Mouse (Mus musculus): ENCODE data around the gene Gm5105.

Gene Gm5105

DNA sequence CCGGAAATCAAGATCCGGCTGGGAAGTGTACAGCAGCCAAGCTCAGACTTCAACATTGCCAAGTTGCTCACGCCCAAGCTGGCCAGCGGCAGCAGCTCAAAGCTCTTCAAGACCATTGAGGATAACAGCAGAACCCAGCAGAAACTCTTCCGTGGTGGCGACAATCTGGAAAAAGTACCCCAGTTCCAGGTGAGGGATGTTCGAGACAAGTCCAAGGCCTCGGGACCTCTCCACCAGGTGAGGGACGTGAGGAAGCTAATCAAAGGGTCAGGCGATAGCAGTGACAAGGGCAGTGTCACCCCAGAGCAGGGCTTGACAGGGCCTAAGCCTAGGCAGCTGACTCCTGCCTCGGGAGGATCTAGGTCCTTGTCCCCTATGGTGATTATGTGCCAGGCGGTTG lies 915 bp upstream of the Gm5105 start:
- no peak for DNase-seq

DNA sequence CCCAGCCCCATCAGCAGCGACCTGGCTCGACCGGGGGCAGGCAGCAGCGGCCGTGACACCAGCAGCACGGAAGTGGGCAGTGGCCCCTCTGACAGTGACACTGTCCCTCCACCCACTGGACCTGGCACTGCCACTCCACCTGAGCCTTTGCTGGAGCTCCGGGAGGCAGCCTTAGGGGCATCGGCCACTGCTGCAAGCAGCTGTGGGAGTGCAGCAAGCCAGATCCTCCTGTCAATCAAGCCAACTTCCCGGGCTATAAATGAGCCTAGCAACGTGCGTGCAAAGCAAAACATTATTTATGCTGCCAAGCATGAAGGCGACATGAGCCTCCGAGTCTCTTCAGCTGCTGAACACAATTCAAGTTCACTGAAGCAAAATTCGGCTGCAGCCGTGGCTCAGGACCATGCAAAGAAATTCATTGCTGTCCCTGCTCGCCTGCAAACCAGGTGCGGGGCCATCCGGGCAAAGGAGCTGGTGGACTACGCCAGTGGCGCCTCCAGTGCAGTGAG lies 786 bp downstream of the Gm5105 start:
- no peak for DNase-seq

DNA sequence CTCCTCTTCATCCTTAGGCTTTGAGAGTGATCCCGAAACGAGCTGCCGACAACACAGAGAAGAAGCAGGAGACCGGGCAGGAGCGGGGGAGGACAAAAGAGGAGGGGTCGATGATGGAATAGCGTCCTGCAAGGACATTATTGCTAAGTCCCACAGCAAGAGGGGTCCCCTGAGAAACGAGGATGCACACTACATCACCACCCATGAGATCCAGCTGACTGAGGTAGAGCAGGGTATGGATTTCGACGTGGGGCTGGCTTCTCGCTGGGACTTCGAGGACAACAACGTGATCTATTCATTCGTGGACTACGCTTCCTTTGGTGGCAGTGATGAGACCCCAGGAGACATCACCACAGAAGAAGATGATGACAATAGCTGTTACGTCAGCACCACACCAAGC lies 1.3 kb downstream of the Gm5105 start:
- no peak for DNase-seq

DNA sequence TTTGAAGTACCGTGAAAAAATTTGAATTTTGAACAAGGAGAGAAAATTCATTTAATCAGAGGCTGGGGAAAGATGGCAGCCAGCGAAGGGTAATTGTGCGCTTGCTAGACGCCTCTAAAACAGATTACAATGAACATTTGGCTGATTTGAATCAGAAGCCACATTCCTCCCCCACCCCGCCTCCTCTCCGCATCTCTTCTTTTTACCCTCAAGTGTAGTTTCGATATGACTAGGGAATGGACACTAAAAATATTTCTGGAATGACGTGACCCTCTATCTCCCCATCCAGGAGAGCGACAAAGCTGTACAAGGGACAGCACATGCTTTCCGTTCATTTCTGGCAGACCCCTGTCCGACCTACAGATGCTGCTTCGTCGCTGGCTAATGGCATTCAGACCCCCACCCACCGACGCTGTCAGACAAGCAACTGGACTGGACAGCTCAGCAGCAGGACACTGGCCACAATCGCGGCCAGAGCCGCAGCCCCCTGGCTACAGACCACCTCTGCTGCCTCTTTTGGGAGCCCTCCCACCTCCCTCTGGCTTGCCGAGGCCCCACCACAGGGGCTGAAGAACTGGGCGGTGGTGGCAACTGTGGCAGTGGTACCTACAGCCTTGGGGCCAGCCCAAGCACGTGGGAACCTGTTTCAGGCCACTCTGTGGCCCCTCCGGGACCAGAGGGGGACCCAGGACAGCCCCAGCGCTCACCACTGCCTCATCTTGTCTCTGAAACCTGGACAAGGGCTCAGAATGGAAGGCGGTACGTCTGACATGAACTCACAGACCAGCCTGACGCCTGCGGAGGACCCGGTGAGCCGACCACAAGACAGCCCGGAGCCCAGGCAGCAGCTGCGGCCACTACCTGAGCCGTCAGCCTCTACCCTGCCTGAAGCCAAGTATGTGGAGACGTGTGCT lies 2.2 kb downstream of the Gm5105 start, which contains the start of gene 1110002E22Rik:
Gene 1110002E22Rik (plus strand): TSS at position 321 of the 914 bp plus-strand sequence.
- no peak for DNase-seq

DNA sequence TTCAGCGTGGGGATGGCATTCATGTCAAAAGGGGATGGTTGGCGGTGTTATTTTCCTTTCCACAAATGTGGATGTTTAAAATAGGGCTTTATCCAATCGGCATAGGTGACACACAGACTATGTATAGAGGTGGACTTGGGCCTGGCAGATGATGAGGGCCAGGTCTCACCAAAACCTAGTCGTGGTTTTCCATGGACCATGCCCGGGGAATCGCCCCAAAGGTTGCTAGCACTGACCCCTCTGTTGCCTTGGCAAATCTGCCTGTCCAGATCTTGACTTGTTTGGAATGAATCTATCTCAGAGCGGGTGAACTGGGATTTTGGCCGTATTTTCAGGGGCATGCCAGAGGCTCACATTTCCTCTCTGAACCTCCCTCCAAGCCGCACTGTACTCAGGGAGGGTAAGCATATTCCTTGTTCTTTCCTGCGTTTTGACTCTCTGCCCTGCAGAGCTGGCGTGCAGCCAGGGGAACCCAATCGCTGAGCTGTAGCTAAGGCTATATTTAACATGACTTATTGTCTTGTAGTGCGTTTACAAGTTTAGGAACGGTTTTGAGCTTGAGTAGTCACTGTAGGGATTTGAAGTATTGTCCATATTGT lies 3.4 kb downstream of the Gm5105 start:
- peak; percentile 52 for DNase-seq

DNA sequence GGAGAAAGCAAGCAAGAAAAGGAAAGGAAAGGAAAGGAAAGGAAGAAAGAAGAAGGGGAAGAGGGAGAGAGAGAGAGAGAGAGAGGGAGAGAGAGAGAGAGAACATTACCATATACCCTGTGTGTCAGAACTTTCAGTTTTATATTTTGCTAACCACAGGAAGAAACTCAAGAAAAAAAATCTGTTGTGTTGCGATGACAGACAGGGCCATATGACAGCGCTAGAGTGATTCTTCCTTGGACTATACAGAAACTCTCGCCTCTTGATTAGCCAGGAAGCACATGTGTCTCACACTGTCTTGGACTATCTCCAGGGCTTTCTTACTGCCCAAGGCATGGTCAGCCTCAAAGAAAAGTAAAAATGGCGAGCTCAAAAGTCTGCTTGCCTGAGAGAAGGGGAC lies 4.5 kb downstream of the Gm5105 start:
- DNase-seq: no peak

DNA sequence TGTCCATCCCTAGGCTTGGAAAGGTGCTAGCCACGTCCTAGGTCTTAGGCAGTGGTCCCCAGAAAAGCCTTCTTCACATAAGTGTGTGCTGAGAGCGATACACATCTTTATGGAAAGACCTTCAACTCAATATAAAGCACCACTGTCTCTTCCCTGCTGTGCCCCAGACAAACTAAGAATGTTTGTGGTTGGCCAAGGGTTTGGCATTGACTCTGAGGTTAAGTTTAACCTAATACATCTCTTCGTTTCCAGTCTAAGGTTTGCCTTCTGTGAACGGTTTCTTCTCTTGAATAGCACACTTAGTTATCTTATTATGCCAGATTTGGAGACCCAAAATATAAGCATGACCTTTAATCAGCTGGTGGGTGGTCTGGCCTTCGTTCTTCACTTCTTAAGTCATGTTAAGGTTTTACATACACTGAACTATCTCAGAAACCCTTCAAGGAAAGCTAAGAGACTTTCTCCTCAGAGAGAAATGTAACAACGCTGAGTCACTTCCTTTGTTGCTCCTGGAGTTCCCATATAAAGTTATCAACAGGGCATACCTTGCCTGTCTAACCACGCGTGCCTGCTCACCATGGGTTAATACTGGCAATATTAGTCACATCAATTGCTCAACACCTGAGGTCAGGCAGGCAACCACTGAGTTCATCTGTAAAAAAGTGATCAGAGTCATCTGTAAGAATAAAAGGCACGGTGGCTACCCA lies 5.8 kb downstream of the Gm5105 start:
- no peak for DNase-seq

DNA sequence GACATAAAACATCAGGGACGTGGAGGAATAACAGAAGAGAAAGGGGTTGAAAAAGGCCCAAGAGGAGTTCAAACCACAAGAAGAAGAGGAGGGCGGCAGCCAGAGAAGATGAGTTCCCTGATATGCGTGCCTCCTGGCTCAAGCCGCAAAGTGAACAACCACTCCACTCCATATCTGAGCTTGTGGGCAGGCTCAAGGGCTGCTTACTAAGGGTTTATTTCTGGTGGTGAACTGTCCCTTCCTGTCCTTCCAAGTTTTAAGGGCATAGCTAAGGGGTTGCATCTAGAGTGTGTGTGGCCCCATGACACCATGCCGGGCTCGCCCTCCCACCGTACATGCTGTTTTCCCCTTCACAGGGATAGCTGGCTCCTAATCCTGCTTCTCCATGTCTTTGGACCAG lies 6.8 kb downstream of the Gm5105 start:
- DNase-seq: no peak

DNA sequence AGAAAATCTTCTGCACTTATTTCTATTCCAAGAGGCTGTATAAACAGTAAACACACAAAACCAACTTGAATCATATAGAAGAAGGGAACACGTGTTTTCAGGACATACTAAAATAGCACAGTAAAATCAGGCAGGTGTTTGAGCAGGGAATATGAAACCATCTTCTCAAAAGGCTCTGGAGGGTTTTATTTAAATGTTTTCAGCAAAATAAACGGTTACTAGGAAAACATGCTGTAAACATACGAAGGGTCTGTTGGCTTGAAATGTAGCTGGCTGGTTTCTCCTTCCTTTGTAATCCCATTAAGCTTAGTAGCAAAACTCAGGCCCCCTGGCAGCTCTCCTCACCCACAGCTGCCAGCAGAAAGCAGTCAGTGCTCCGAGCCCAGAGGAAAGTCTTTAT lies 9.0 kb downstream of the Gm5105 start:
- DNase-seq: no peak

DNA sequence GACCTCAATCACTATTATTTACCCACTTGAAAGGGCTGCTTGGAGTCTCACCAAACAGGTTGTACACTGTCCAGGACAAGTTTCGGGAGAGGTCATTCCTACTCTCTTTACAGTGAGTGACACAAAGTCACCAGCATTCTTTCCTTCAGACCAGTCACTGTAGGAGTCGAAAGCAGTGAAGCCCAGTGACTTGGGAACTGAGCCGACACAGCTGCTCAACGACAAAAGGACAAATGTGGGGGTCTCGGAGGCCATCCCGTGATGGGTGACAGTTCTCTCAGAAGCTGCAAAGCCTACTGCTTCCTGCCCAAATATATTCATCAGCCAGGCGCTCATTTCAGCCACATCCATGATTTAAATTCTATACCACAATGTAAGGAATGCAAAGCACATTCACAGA lies 10.2 kb downstream of the Gm5105 start:
- no peak for DNase-seq

DNA sequence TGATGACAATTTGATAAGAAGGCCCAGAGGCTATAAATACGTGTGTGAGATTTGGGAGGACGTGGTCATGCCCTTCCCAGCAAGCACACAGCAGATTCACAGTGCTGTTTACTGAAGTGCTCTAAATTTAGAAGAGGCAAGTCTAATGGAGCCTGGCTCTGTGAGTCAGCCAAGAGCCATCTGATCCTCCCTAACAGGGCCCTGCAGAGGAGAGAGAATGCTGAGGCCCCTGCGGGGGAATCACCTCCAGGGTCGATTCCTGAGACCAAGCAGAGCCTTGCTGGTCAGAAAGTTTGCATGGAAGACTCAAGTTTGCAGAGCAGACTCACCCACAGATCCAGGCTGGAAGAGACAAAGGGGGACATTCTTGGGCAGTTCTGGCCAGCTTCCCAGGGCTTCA lies 13.2 kb downstream of the Gm5105 start:
- no peak for DNase-seq

DNA sequence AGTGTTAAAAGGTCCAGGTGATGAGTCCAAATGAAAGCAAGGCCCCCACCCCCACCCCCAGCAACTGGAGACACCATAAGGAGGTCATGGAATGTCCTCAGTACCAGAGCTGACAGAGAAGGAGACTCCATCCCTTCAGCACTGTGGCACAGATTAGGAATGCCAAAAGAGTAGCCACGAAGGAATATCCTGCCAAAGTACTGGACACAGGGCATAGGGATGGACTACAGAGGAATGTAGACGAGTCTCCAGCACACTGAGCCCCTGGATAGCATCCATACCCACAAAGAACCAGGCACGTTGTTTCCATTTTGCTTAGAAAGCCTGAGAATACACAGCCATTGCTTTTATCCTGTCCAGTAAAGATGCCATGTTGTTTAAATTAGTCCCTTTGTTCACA lies 15.8 kb downstream of the Gm5105 start:
- no peak for DNase-seq

DNA sequence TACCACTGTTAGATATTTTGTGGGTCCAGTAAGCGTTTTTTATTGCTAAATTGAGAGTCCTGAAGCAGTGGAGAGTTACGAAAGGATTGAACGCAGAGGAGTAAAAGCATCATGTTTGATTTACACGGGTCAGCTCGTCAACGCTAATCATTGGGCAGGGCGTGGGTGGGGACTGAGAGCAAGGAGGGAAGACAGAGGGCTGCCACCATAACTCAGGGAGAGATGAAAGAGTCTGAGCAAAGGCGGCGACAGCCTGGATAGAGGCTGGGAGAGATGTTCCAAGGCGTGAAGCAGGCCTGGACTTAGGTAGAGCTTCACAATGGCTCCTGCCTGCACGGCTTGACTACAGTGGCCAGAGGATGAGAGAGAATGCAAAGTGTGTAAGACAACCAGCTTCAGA lies 16.4 kb downstream of the Gm5105 start:
- no peak for DNase-seq

DNA sequence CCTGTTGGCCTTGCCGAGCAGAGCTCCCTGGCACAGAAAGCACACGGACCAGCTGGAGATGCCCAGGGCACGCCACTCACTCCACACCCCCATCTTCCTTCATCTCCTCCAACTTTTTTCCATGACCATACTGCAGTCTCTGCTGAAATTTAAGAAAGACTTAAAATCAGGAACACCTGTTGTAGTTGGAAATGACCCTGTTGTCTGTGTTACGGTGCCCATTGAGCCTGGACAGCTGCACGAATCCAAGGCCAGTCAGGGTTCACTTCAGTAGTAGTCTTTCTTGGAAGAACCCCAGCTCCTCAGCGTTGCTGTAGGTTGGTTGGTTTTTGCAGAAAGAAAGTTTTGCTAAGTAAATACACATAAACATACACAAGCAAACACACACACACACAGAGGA lies 17.6 kb downstream of the Gm5105 start:
- DNase-seq: no peak

DNA sequence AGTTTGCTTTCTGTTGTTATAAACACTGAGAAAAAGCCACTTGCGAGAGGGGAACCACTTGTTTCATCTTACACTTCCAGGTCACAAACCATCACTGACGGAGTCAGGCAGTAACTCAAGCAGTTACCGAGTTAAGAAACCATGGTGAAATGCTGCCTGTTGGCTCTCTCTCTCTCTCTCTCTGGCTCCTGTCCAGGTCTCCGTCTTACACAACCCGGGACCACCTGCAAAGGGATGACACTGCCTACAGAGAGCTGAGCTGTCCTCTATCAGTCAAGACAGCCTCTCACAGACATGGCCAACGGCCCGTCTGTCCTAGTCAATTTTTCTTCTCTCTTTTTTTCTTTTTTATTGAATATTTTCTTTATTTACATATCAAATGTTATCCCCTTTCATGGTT lies 23.9 kb downstream of the Gm5105 start:
- no peak for DNase-seq

DNA sequence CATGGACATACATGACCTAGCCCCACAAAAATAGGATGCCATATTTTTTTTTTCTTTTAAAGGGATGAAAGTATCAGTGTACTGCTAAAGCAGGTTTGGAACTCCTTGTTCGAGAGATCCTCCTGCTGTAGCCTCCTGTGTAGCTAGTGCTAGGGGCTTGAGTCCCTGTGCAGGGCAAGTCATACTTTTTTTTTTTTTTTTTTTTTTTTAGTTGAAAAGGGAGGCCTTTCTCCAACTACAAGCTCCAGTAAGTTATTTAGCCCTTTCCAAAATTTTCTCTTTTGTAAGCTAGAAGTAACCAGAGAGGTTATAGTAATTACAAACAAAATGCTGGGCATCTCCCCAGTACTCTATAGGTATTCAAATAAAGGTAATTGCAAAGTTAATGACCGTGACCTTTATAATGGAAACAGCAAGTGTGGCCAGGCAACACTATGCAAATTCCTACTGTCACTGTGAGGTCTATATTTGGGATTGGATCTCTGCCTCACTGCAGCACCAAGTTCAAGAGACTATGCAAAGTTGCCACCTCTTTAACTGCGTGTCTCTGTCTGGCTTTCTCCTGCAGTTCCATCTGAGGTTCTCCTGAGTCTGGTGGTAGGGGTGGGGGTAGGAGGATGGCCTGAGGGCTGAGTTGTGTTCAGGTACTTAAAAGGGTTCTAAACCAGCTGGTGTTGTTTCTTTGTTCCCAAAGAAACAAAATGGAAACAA lies 25.4 kb downstream of the Gm5105 start:
- no peak for DNase-seq

DNA sequence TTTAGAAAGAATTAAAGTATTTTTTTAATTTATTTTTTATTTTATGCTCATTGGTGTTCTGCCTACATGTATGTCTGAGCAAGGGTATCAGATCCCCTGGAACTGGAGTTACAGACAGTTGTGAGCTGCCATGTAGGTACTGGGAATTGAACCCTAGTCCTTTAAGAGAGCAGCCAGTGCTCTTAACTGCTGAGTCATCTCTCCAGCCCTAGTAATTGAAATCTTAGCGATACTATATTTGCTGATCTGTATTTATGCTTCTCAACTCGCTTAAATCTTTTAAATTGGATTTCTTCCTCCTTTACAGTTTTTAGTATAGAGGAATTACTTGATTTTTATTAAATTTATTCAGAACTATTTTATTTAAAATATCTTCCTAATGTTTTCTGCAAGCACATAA lies 26.2 kb downstream of the Gm5105 start:
- no peak for DNase-seq

DNA sequence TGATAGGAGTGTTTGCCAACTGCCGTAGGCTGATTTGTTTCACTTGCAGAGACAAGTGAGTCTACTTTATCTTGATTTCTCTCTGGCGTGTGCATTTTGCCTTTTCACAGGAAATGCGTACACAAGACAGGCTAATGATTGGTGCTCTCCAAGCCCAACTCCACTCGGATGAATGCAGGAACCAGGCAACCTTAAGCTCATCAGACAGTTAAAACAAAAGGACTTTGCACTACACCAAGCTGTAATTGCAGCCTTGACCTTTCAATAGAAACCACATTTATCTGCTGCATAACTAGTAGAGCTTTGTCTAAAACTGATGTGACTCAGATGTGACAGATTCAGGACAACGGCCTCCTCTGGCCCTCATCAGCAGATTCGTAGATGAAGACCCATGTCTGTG lies 33.2 kb downstream of the Gm5105 start:
- no peak for DNase-seq

DNA sequence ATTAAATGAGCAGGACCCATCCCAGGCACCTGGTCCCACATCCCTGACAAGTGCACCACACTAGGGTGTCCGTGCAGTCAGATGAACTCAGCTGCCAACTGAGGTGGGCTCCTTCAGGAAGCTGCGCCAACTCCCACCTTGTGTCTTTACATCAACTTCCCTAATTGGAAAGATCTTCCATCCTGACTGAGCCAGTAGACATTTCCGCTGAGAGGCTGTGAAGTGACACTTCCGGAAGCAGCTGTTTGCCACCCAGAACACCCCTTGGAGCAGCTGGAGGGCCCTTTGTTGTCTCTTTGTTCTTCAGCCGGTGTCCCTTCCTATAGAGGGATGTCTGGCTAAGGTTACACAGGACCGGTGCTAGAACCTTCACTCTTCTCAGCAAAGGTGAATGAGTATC lies 36.6 kb downstream of the Gm5105 start:
- DNase-seq: no peak

DNA sequence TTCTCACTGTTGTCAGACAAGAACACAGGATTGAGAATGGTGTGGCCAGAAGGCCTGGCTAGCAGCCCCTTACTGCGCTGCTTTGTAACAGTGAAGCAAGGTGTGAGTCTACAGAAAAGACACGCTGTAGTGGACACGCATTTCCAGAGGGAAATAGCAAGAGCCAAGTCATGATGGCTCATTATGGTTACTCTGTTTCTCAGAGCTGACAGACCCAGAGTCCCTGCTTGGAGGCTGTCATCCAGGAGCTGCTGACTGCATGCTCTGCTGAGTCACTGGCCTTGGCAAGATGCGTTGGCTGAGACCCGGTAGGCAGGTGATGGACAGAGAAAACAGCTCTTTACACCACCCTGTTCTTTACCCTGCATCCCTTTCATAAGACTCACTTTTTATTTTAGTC lies 37.8 kb downstream of the Gm5105 start:
- DNase-seq: no peak

DNA sequence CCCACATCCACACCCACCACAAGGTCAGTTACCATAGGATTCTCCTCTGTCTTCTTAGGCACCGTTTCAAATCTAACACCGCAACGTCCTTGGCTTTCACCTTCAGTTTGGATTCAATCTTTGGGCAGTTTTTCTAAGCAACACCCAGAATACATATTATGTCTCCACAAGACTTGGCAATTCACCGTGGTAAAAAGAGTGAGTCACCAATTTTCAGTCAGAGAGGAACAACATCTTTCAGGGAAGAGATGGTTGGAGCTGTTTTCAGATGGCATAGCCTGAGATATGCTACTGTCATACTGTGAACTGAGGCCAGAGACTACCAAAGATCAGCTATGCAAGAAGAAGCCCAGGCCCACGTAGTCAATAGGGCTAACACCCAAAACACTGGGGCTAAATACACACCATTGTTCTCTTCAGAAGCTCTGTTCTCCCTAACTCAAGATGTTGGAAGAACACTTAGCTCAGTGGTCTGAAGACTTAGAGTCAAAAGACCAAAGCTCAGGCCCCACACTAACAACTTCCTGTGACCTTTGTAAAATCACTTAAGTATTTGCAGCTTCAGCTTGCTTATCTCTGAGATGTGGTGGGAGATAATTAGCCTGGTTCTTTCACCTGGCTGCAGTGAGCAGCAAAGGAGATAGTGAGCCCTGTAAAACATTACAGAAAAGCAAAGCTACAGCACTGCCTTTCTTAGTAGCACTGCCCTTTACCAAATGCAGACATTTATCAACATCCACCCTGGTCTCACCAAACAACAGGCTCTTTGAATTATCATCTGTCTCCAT lies 39.4 kb downstream of the Gm5105 start:
- no peak for DNase-seq

DNA sequence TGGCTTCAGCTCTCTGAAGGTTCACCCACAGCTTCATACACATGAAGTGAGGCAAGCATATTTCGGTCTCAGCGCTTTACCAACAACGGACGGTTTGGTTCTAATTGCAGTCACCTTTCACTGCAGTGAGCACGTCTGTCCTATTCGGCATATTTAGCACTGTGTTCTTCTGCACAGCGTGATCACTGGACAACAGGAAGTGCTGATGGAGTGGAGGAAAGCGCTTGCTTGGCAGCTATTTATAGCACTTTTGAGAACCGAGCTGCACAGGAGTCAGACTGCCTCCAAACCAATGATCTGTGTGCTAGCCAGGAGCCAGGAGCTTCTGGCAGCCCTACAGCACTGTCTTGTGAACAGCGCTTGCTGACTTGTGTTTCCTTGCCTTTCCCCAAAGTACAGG lies 40.9 kb downstream of the Gm5105 start:
- peak; percentile 3 for DNase-seq
